Mouse (Mus musculus): ENCODE measurements around the gene Rhov. TPM values are rescaled to one million over a fixed set of nuclear protein-coding genes. Genes with fewer than 3 reads are reported as not detected.

Rhov gene
- total and polyA plus RNA-seq, 3 experiments = 0.17 TPM; not detected in 2

DNA sequence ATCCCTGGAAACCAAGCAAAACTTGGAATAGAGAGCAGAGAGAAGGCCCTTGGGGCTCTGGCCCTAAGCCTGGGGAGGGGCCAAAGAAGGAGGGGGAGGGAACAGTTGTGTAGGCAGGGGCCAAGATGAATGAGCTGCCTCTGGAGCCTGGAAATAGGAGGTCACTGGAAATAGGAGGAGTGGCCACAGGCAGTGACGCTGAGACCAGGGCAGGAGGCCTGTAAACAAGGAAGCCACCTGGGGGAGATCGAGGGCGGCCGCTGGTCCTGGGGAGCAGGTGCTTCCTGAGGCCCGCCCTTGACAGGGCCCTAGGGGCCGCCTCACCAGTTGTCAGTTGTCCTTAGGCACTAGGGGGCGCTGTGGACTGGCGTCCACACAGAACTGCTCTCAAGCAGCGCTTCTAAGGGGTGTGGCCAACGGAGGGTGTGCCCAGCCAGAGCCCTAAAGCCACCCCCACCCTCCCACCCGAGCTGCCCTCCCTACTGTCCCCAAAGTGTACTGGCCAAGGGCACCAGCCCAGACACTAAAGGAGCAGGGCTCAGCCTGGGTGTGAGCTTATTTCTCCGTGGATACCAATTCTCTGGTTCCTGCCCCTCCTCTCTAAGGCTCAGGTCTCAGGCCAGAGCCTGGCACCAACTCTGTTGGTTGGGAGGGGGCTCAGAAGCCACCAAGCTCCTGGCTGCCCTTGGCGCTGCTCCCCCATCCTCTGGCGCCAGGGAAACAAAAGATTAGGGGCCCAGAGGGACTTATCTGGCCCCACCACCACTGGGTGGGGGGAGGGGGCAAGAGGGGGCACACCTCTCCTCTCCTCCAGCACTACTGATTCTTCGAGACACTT lies 29.1 kb upstream of the Rhov start (continued):
- TF ChIP-seq ZNF384 (IDR thresholded peaks at IDR 0.05; ENCODE audit: low read depth, low read length) (no peak), NELFE (IDR thresholded peaks at IDR 0.05; ENCODE audit: low read depth, low read length) (no peak; the same call in 1 of the 2 replicates), MYC (IDR thresholded peaks at IDR 0.05; ENCODE audit: low read depth, low read length) (peak; percentile 47; the same call in 1 of the 2 replicates), MAZ (IDR thresholded peaks at IDR 0.05; ENCODE audit: low read depth, low read length) (peak; percentile 44; the same call in 1 of the 2 replicates), HCFC1 (IDR thresholded peaks at IDR 0.05; ENCODE audit: low read depth, low read length) (peak; percentile 24; the same call in 1 of the 2 replicates), NRF1 (IDR thresholded peaks at IDR 0.05; ENCODE audit: low read depth, low read length) (no peak), TBP (conservative IDR thresholded peaks at IDR 0.05; ENCODE audit: low read depth, low read length) (no peak), CTCF (conservative IDR thresholded peaks at IDR 0.05 in 1 of 2, IDR thresholded peaks at IDR 0.05 in 1 of 2; ENCODE audit: low read depth in 2 of 2, low read length in 2 of 2) (peak; percentile 46 to 89; a peak in 3 of 4 replicates), POLR2A (IDR thresholded peaks at IDR 0.05; ENCODE audit: low read depth, low read length) (no peak), MAFK (IDR thresholded peaks at IDR 0.05; ENCODE audit: insufficient replicate concordance, low read length) (no peak)

DNA sequence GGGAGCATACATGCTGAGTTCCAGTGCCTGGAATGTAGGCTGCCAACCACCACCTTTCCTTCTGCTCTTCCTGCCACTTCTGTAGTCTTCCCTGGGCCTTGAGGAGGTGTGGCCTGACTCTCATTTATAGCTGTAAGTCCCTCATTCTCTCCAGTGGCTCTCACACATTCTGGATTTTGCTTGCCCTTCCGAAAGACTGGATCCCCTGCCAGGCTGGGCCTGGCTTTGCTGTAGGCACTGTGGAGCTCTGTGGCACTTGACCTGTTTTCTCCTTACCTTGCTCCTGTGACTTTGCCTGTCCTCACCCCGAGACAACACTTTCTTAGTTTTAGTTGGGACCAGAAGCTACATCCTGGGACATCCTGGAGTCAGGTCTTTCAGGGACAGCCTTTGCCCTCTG lies 27.8 kb upstream of the Rhov start:
- TF ChIP-seq E2F4 (IDR thresholded peaks at IDR 0.05; ENCODE audit: insufficient replicate concordance, low read depth, low read length) (no peak), MYC (IDR thresholded peaks at IDR 0.05; ENCODE audit: low read depth, low read length) (no peak), NELFE (IDR thresholded peaks at IDR 0.05; ENCODE audit: low read depth, low read length) (no peak), MEF2A (IDR thresholded peaks at IDR 0.05; ENCODE audit: borderline replicate concordance, low read depth, low read length) (no peak), GABPA (IDR thresholded peaks at IDR 0.05; ENCODE audit: insufficient replicate concordance, low read depth, low read length) (no peak), NRF1 (IDR thresholded peaks at IDR 0.05; ENCODE audit: low read depth, low read length) (no peak), USF1 (IDR thresholded peaks at IDR 0.05; ENCODE audit: low read depth, low read length) (no peak), SMC3 (IDR thresholded peaks at IDR 0.05; ENCODE audit: low read depth, low read length) (no peak), RCOR1 (conservative IDR thresholded peaks at IDR 0.05; ENCODE audit: low read depth, low read length) (no peak), ZMIZ1 (IDR thresholded peaks at IDR 0.05; ENCODE audit: low read depth, low read length) (no peak), MAZ (IDR thresholded peaks at IDR 0.05; ENCODE audit: low read depth, low read length) (no peak), CHD1 (IDR thresholded peaks at IDR 0.05; ENCODE audit: low read depth, low read length) (no peak), UBTF (IDR thresholded peaks at IDR 0.05; ENCODE audit: low read depth, low read length) (no peak), CTCF (conservative IDR thresholded peaks at IDR 0.05 in 1 of 2, IDR thresholded peaks at IDR 0.05 in 1 of 2; ENCODE audit: low read depth in 2 of 2, low read length in 2 of 2) (no peak), RAD21 (IDR thresholded peaks at IDR 0.05; ENCODE audit: low read depth, low read length) (no peak)
- Histone ChIP-seq H3K9me3 (replicated peaks; ENCODE audit: low read length) (no peaks in the 10 kb centered on the region), H3K9ac (ENCODE audit: insufficient read depth, low read depth) (no peak overlapping the region), H3K36me3 (replicated peaks in 1 of 2; ENCODE audit: control insufficient read depth in 1 of 2, insufficient read depth in 1 of 2, low read length in 1 of 2) (peaks cover 42 to 59% of the 10 kb centered on the region in 2 experiments), H3K4me3 (replicated peaks in 1 of 3; ENCODE audit: low read depth in 2 of 3, low read length in 2 of 3, poor library complexity in 1 of 3) (no peak overlapping the region), H3K4me1 (ENCODE audit: control insufficient read depth in 1 of 2, insufficient read depth in 2 of 2) (peaks cover 11 to 49% of the 10 kb centered on the region in 2 experiments), H3K27ac (ENCODE audit: insufficient read depth, low read depth) (no peak overlapping the region), H3K79me2 (replicated peaks; ENCODE audit: control insufficient read depth, extremely low read depth, insufficient read depth, poor library complexity, severe bottlenecking) (no peaks in the 10 kb centered on the region), H3K4me2 (ENCODE audit: insufficient read depth, low read depth, poor library complexity, severe bottlenecking) (no peak overlapping the region), H3K27me3 (replicated peaks) (no peaks in the 10 kb centered on the region)
- DNase-seq (ENCODE audit: extremely low read depth) = no peak
- in situ Hi-C loops (cut with MboI; ENCODE audit: low pct_ligation_motif_present, low pct_unique_long_range_greater_than_20kb, low sequenced_read_pairs) = loop anchor here (5.0 kb wide), 1 partner anchor 118 kb away; no protein-coding TSS in a partner anchor
- dilution Hi-C loops (cut with MboI; ENCODE audit: extremely low pct_ligation_motif_present, extremely low pct_unique_long_range_greater_than_20kb, low sequenced_read_pairs) = no loop called here
